Mouse (Mus musculus) heart, embryonic 16.5 days (tissue): ENCODE data around the gene Cbfa2t2. TPM values are rescaled to one million over a fixed set of nuclear protein-coding genes. Genes with fewer than 3 reads are reported as not detected.

Experiments used
- ATAC-seq: fragments of 200-750 bp; cut with Nextera tagmentation; replicated peaks from 2 replicates; pipeline ENCODE4 v1.8.0; 2017; ENCODE audit warnings: moderate number of reproducible peaks; ENCODE audit not compliant: insufficient read depth, low FRiP score; ENCODE audit errors: extremely low read depth
- H3K27ac ChIP-seq: fragments of 300-500 bp; sonication (generic); 2 replicates; pipeline ENCODE4 v1.5.1; 2014; ENCODE audit warnings: mild to moderate bottlenecking, low read length, control low read depth, moderate library complexity
- H3K27me3 ChIP-seq: fragments of 300-500 bp; sonication (generic); 2 replicates; pipeline ENCODE4 v1.6.1; 2014; ENCODE audit warnings: low read length, mixed read lengths; ENCODE audit not compliant: control insufficient read depth, insufficient read depth
- H3K36me3 ChIP-seq: fragments of 300-500 bp; sonication (generic); 2 replicates; pipeline ENCODE4 v1.6.1; 2014; ENCODE audit not compliant: control insufficient read depth, insufficient read depth
- H3K4me1 ChIP-seq: fragments of 300-500 bp; sonication (generic); 2 replicates; pipeline ENCODE4 v1.6.1; 2014; ENCODE audit warnings: low read length, mixed read lengths; ENCODE audit not compliant: control insufficient read depth, insufficient read depth
- H3K4me2 ChIP-seq: fragments of 300-500 bp; sonication (generic); 2 replicates; pipeline ENCODE4 v1.6.1; 2014; ENCODE audit warnings: low read depth, mild to moderate bottlenecking, control low read depth, low read length
- H3K4me3 ChIP-seq: fragments of 300-500 bp; sonication (generic); 2 replicates; pipeline ENCODE4 v1.5.1; 2014; ENCODE audit warnings: mild to moderate bottlenecking, control low read depth, low read length
- H3K9ac ChIP-seq: fragments of 300-500 bp; sonication (generic); 2 replicates; pipeline ENCODE4 v1.6.1; 2014; ENCODE audit warnings: low read length, control low read depth
- H3K9me3 ChIP-seq: fragments of 300-500 bp; sonication (generic); replicated peaks from 2 replicates; pipeline ENCODE4 v1.6.1; 2016; ENCODE audit warnings: low read length; ENCODE audit not compliant: control insufficient read depth
- WGBS: fragments of 180-500 bp; shearing (Covaris S2); extraction: QIAGEN DNeasy Blood & Tissue Kit; methylation state at CpG from one replicate; pipeline ENCODE4 v1.1.7; 2014; 5-methylcytosine and 5-hydroxymethylcytosine counted together
- polyA plus RNA-seq: library from polyadenylated mRNA; unstranded; fragments of >200 nt; fragmentation: Nextera tagmentation; extraction: Ambion mirVana; gene quantifications from 2 replicates; pipeline ENCODE4 v1.2.1, GENCODE M21; 2015

The Cbfa2t2 gene
- polyA plus RNA-seq, 1 experiment from 2014 or later = 29.7 TPM

GRCm38 (mm10) chr2:154432696-154433095 is 3.6 kb upstream of the Cbfa2t2 start:
- peaks cover 10% of the 10 kb centered on the region for H3K4me1 ChIP-seq
- 60% methylated on average over 2 of the region's 2 CpGs for WGBS
- no peak for ATAC-seq
- no peaks in the 10 kb centered on the region for H3K9me3 ChIP-seq
- H3K4me2 ChIP-seq = no peak overlapping the region
- no peaks in the 10 kb centered on the region for H3K27me3 ChIP-seq
- H3K36me3 ChIP-seq = no peaks in the 10 kb centered on the region
- H3K4me3 ChIP-seq = no peak overlapping the region
- no peak overlapping the region for H3K9ac ChIP-seq
- H3K27ac ChIP-seq = no peak overlapping the region

GRCm38 (mm10) chr2:154433391-154433790 is 2.9 kb upstream of the Cbfa2t2 start:
- Histone ChIP-seq H3K27me3 (no peaks in the 10 kb centered on the region), H3K4me1 (peaks cover 7% of the 10 kb centered on the region), H3K9ac (no peak overlapping the region), H3K9me3 (no peaks in the 10 kb centered on the region), H3K4me2 (no peak overlapping the region), H3K4me3 (no peak overlapping the region), H3K36me3 (no peaks in the 10 kb centered on the region), H3K27ac (no peak overlapping the region)
- ATAC-seq = no peak
- 70% methylated on average over 3 of the region's 3 CpGs for WGBS

GRCm38 (mm10) chr2:154434690-154435089 is 1.6 kb upstream of the Cbfa2t2 start:
- H3K4me1 ChIP-seq = peaks cover 19% of the 10 kb centered on the region
- H3K27me3 ChIP-seq = no peaks in the 10 kb centered on the region
- H3K27ac ChIP-seq = no peak overlapping the region
- H3K4me3 ChIP-seq = no peak overlapping the region
- WGBS = 92% methylated on average over 7 of the region's 7 CpGs
- H3K9ac ChIP-seq = no peak overlapping the region
- H3K9me3 ChIP-seq = no peaks in the 10 kb centered on the region
- no peaks in the 10 kb centered on the region for H3K36me3 ChIP-seq
- ATAC-seq = no peak
- no peak overlapping the region for H3K4me2 ChIP-seq

GRCm38 (mm10) chr2:154436076-154436457 is 214 bp upstream of the Cbfa2t2 start:
- Histone ChIP-seq H3K27ac (peak overlapping the region; percentile 98), H3K9me3 (no peaks in the 10 kb centered on the region), H3K36me3 (no peaks in the 10 kb centered on the region), H3K4me2 (peak overlapping the region; percentile 47), H3K27me3 (no peaks in the 10 kb centered on the region), H3K4me3 (peak overlapping the region; percentile 97), H3K9ac (peak overlapping the region; percentile 99), H3K4me1 (peaks cover 27% of the 10 kb centered on the region)
- WGBS = under 1% methylated on average over 43 of the region's 44 CpGs
- ATAC-seq = peak; percentile 99

- ATAC-seq = no peak
- Histone ChIP-seq H3K27ac (peak overlapping the region; percentile 98), H3K36me3 (no peaks in the 10 kb centered on the region), H3K9ac (peak overlapping the region; percentile 99), H3K27me3 (no peaks in the 10 kb centered on the region), H3K4me1 (peaks cover 27% of the 10 kb centered on the region), H3K4me2 (peak overlapping the region; percentile 76), H3K4me3 (peak overlapping the region; percentile 97), H3K9me3 (no peaks in the 10 kb centered on the region)
- 10% methylated on average over 7 of the region's 7 CpGs for WGBS
Observed at GRCm38 (mm10) chr2:154437191-154437527, 878 bp downstream of the Cbfa2t2 start.

GRCm38 (mm10) chr2:154440453-154440852 is 4.2 kb downstream of the Cbfa2t2 start:
- Histone ChIP-seq H3K27me3 (no peaks in the 10 kb centered on the region), H3K27ac (peak overlapping the region; percentile 76), H3K9me3 (no peaks in the 10 kb centered on the region), H3K4me2 (peak overlapping the region; percentile 10; the same call in 1 of the 2 replicates), H3K4me3 (no peak overlapping the region), H3K4me1 (peaks cover 27% of the 10 kb centered on the region), H3K36me3 (peaks cover 7% of the 10 kb centered on the region; the same call in 1 of the 2 replicates), H3K9ac (no peak overlapping the region)
- no peak for ATAC-seq

GRCm38 (mm10) chr2:154447821-154448220 is 11.5 kb downstream of the Cbfa2t2 start:
- no peak overlapping the region for H3K9ac ChIP-seq
- H3K9me3 ChIP-seq = no peaks in the 10 kb centered on the region
- H3K4me2 ChIP-seq = no peak overlapping the region
- H3K27me3 ChIP-seq = no peaks in the 10 kb centered on the region
- H3K4me1 ChIP-seq = no peaks in the 10 kb centered on the region
- ATAC-seq = no peak
- H3K36me3 ChIP-seq = peaks cover 12% of the 10 kb centered on the region
- WGBS = 97% methylated on average over 8 of the region's 8 CpGs
- H3K4me3 ChIP-seq = no peak overlapping the region
- no peak overlapping the region for H3K27ac ChIP-seq

GRCm38 (mm10) chr2:154448633-154449032 is 12.4 kb downstream of the Cbfa2t2 start:
- peaks cover 9% of the 10 kb centered on the region for H3K36me3 ChIP-seq
- no peak overlapping the region for H3K9ac ChIP-seq
- no peaks in the 10 kb centered on the region for H3K27me3 ChIP-seq
- H3K9me3 ChIP-seq = no peaks in the 10 kb centered on the region
- H3K4me2 ChIP-seq = no peak overlapping the region
- H3K27ac ChIP-seq = no peak overlapping the region
- ATAC-seq = no peak
- H3K4me1 ChIP-seq = no peaks in the 10 kb centered on the region
- H3K4me3 ChIP-seq = no peak overlapping the region

- no peak overlapping the region for H3K4me3 ChIP-seq
- H3K27ac ChIP-seq = no peak overlapping the region
- ATAC-seq = no peak
- no peak overlapping the region for H3K9ac ChIP-seq
- peaks cover 19% of the 10 kb centered on the region for H3K4me1 ChIP-seq
- no peaks in the 10 kb centered on the region for H3K9me3 ChIP-seq
- WGBS = 85% methylated on average over 2 of the region's 2 CpGs
- H3K27me3 ChIP-seq = no peaks in the 10 kb centered on the region
- H3K4me2 ChIP-seq = no peak overlapping the region
- H3K36me3 ChIP-seq = peaks cover 3% of the 10 kb centered on the region
Observed at GRCm38 (mm10) chr2:154452951-154453350, 16.7 kb downstream of the Cbfa2t2 start.

- Histone ChIP-seq H3K9me3 (no peaks in the 10 kb centered on the region), H3K9ac (no peak overlapping the region), H3K4me3 (no peak overlapping the region), H3K27ac (no peak overlapping the region), H3K4me1 (peaks cover 19% of the 10 kb centered on the region), H3K4me2 (no peak overlapping the region), H3K36me3 (no peaks in the 10 kb centered on the region), H3K27me3 (no peaks in the 10 kb centered on the region)
- ATAC-seq = no peak
- WGBS = 55% methylated on average over 1 of the region's 1 CpGs
Observed at GRCm38 (mm10) chr2:154454099-154454498, 17.8 kb downstream of the Cbfa2t2 start.
